Mouse (Mus musculus) heart, adult 2 months (tissue): Measurements from ENCODE around the gene Bcl11a.

Source experiments
- CTCF ChIP-seq: fragments of 200-600 bp; IDR thresholded peaks from 2 replicates; pipeline ENCODE4 v1.8.1; 2022; ENCODE audit warnings: antibody characterized with exemption, mild to moderate bottlenecking, moderate library complexity
- POLR2A ChIP-seq: fragments of 200-500 bp; IDR thresholded peaks from 2 replicates; pipeline ENCODE4 v1.6.1; 2011; ENCODE audit warnings: mild to moderate bottlenecking, low read depth, low read length, control low read depth; ENCODE audit not compliant: insufficient read depth

- TF ChIP-seq POLR2A (no peak), CTCF (no peak)
These were observed 63.1 kb downstream of the Bcl11a start for GRCm38 (mm10) chr11:24140948-24141347.
